Mouse (Mus musculus) embryonic facial prominence, embryonic 13.5 days (tissue): ENCODE measurements at regions not wholly inside any gene's neighbourhood (a gene's known extent, or its start where the extent isn't known, plus 50 kb on each side); places are given as distances from the start of the nearest gene placed in this dataset.

ENCODE experiments used
- ATAC-seq: fragments of 200-750 bp; cut with Nextera tagmentation; 2 replicates; pipeline ENCODE4 v1.8.0; 2017; ENCODE audit warnings: low read depth; ENCODE audit not compliant: insufficient number of reproducible peaks, insufficient read depth, low FRiP score, low TSS enrichment
- H3K27ac ChIP-seq: fragments of 300-500 bp; sonication (generic); 2 replicates; pipeline ENCODE4 v1.5.1; 2015; ENCODE audit warnings: moderate library complexity, mild to moderate bottlenecking, inconsistent platforms
- H3K27me3 ChIP-seq: fragments of 300-500 bp; sonication (generic); 2 replicates; pipeline ENCODE4 v1.6.1; 2015; ENCODE audit warnings: mild to moderate bottlenecking, inconsistent platforms
- H3K36me3 ChIP-seq: fragments of 300-500 bp; sonication (generic); 2 replicates; pipeline ENCODE4 v1.6.1; 2015; ENCODE audit warnings: mild to moderate bottlenecking, inconsistent platforms
- H3K4me1 ChIP-seq: fragments of 300-500 bp; sonication (generic); 2 replicates; pipeline ENCODE4 v1.6.1; 2015; ENCODE audit warnings: inconsistent platforms
- H3K4me2 ChIP-seq: fragments of 300-500 bp; sonication (generic); 2 replicates; pipeline ENCODE4 v1.6.1; 2015; ENCODE audit warnings: moderate library complexity, mild to moderate bottlenecking, inconsistent platforms
- H3K4me3 ChIP-seq: fragments of 300-500 bp; sonication (generic); 2 replicates; pipeline ENCODE4 v1.5.1; 2015; ENCODE audit warnings: mild to moderate bottlenecking, inconsistent platforms
- H3K9ac ChIP-seq: fragments of 300-500 bp; sonication (generic); 2 replicates; pipeline ENCODE4 v1.6.1; 2015; ENCODE audit warnings: mild to moderate bottlenecking, inconsistent platforms
- H3K9me3 ChIP-seq: fragments of 300-500 bp; sonication (generic); 2 replicates; pipeline ENCODE4 v1.6.1; 2016; ENCODE audit warnings: inconsistent platforms
- WGBS: fragments of 180-500 bp; shearing (Covaris S2); methylation state at CpG from one replicate; pipeline ENCODE4 v1.1.7; 2015; ENCODE audit warnings: mixed read lengths; 5-methylcytosine and 5-hydroxymethylcytosine counted together

- no peaks in the 10 kb centered on the region for H3K36me3 ChIP-seq
- no peak overlapping the region for H3K27ac ChIP-seq
- no peaks in the 10 kb centered on the region for H3K4me1 ChIP-seq
- WGBS: 63% methylated on average over 4 of the region's 4 CpGs
- no peaks in the 10 kb centered on the region for H3K27me3 ChIP-seq
- ATAC-seq: no peak
- H3K9ac ChIP-seq: no peak overlapping the region
- H3K4me2 ChIP-seq: no peak overlapping the region
- H3K4me3 ChIP-seq: no peak overlapping the region
- no peaks in the 10 kb centered on the region for H3K9me3 ChIP-seq
Measured at GRCm38 (mm10) chr10:98496254-98496653, 418.0 kb upstream of the Atp2b1 start.

- H3K4me3 ChIP-seq: no peak overlapping the region
- 88% methylated on average over 4 of the region's 4 CpGs for WGBS
- no peak overlapping the region for H3K4me2 ChIP-seq
- H3K4me1 ChIP-seq: no peaks in the 10 kb centered on the region
- H3K9ac ChIP-seq: no peak overlapping the region
- H3K27me3 ChIP-seq: no peaks in the 10 kb centered on the region
- no peak for ATAC-seq
- H3K27ac ChIP-seq: no peak overlapping the region
- H3K36me3 ChIP-seq: no peaks in the 10 kb centered on the region
- H3K9me3 ChIP-seq: no peaks in the 10 kb centered on the region
Measured at GRCm38 (mm10) chr10:98500315-98500714, 413.9 kb upstream of the Atp2b1 start.

DNA sequence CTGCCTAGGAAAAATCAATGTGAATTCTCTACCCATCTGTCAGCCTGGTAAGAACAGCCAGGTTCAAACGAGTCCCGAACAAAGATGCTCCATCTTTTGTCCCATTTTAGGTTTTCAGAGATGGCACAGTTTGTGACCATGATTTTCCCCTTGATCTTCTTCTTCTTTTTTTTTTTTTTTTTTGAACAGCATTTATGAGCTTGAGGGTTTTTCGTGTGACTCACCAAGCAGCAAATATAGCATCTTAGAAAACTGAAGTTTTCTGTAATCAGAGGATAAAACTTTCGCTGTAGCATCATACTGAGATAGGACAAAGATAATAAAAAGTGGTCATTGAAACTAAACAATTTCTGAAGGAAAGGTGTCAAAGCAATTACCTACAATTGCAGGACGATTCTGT, 412.6 kb upstream of the Atp2b1 start:
- Histone ChIP-seq H3K27ac (no peak overlapping the region), H3K36me3 (no peaks in the 10 kb centered on the region), H3K9me3 (no peaks in the 10 kb centered on the region), H3K4me3 (no peak overlapping the region), H3K27me3 (no peaks in the 10 kb centered on the region), H3K4me1 (no peaks in the 10 kb centered on the region), H3K4me2 (no peak overlapping the region), H3K9ac (no peak overlapping the region)
- WGBS: 77% methylated on average over 5 of the region's 5 CpGs
- ATAC-seq: no peak

DNA sequence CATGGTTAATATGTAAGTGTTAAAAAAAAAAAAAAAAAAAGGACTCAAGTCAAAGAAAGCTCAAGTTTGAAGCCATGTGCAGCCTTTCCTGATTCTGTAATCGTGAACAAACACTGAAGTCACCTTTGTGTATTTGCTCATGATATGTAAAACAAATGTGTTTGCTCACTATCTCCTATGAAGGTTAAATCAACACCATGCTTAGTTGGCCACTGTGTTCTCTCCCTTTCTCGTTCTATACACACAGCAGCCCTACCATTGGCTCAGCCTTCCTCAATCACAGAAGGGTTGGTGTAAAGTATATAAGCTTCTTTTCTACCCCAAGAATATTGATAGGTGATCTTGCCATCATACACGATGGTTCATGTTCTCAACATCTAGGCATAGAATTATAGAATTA, 409.7 kb upstream of the Atp2b1 start:
- Histone ChIP-seq H3K27me3 (no peaks in the 10 kb centered on the region), H3K4me1 (no peaks in the 10 kb centered on the region), H3K36me3 (no peaks in the 10 kb centered on the region), H3K27ac (no peak overlapping the region), H3K4me3 (no peak overlapping the region), H3K4me2 (no peak overlapping the region), H3K9me3 (no peaks in the 10 kb centered on the region), H3K9ac (no peak overlapping the region)
- 80% methylated on average over 3 of the region's 3 CpGs for WGBS
- ATAC-seq: no peak

DNA sequence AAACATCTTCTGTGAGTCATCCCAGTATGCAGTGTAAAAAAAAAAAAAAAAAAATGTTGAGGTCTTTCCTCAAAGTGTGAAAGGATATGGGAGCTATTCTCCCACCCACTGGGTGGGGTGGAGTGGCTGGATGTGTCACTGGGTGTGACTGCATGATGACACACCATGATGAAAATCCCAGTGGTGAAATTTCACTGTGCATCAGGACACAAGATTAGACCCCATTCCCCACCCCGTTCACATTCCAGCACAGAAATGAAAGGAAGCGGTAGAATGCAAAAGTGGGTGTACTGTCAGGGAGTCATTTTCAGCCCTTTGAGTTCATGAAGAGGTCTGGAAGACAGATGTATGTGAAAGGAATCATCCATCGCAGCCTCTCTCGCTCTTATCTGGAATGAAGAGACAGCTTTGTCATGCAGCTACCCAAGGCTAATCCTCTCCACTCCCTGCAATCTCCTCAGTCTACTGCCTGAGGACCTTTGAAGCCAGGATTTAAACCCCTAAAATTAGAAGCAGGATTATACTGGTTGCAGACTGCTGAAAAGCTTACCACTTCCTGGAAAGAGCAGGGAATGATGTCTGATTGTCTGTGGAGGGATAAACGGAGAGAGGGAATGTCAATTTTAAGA, 405.6 kb upstream of the Atp2b1 start:
- Histone ChIP-seq H3K4me3 (no peak overlapping the region), H3K9ac (no peak overlapping the region), H3K36me3 (no peaks in the 10 kb centered on the region), H3K27ac (no peak overlapping the region), H3K27me3 (no peaks in the 10 kb centered on the region), H3K4me1 (no peaks in the 10 kb centered on the region), H3K9me3 (no peaks in the 10 kb centered on the region), H3K4me2 (no peak overlapping the region)
- no peak for ATAC-seq
- 28% methylated on average over 5 of the region's 5 CpGs for WGBS

GRCm38 (mm10) chr10:98514836-98515235, 399.4 kb upstream of the Atp2b1 start:
- Histone ChIP-seq H3K36me3 (no peaks in the 10 kb centered on the region), H3K27ac (no peak overlapping the region), H3K4me2 (no peak overlapping the region), H3K9ac (no peak overlapping the region), H3K4me1 (no peaks in the 10 kb centered on the region), H3K27me3 (no peaks in the 10 kb centered on the region), H3K9me3 (no peaks in the 10 kb centered on the region), H3K4me3 (no peak overlapping the region)
- 63% methylated on average over 1 of the region's 1 CpGs for WGBS
- ATAC-seq: no peak

DNA sequence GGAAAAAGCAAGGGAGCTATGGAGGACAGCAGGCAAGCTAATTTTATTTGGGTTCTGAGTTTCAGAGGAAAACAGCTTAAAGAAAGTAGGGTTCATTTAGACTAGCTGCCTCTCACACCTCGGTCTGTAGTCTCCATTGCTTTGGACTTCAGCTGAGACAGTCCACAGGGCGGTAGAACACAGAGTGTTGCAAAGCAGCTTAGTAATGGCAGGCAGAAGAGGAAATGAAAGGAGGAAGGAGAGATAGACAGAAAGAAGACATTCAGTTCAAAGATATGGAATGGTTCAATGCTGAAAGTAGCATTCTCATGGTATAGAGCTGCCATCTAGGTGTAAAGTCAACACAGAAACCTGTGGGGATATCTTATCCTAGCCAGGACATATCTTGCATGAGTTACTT, 396.6 kb upstream of the Atp2b1 start:
- no peaks in the 10 kb centered on the region for H3K27me3 ChIP-seq
- no peak overlapping the region for H3K4me2 ChIP-seq
- ATAC-seq: no peak
- H3K4me1 ChIP-seq: no peaks in the 10 kb centered on the region
- 82% methylated on average over 2 of the region's 2 CpGs for WGBS
- no peaks in the 10 kb centered on the region for H3K9me3 ChIP-seq
- H3K4me3 ChIP-seq: no peak overlapping the region
- no peak overlapping the region for H3K9ac ChIP-seq
- no peaks in the 10 kb centered on the region for H3K36me3 ChIP-seq
- no peak overlapping the region for H3K27ac ChIP-seq

GRCm38 (mm10) chr10:98529565-98529964, 384.6 kb upstream of the Atp2b1 start:
- no peak overlapping the region for H3K4me3 ChIP-seq
- no peak overlapping the region for H3K9ac ChIP-seq
- 87% methylated on average over 4 of the region's 4 CpGs for WGBS
- no peak for ATAC-seq
- no peaks in the 10 kb centered on the region for H3K9me3 ChIP-seq
- no peaks in the 10 kb centered on the region for H3K4me1 ChIP-seq
- H3K4me2 ChIP-seq: no peak overlapping the region
- no peaks in the 10 kb centered on the region for H3K36me3 ChIP-seq
- H3K27ac ChIP-seq: no peak overlapping the region
- H3K27me3 ChIP-seq: no peaks in the 10 kb centered on the region

GRCm38 (mm10) chr10:98531425-98531824, 382.8 kb upstream of the Atp2b1 start:
- H3K4me1 ChIP-seq: no peaks in the 10 kb centered on the region
- H3K4me2 ChIP-seq: no peak overlapping the region
- no peak overlapping the region for H3K9ac ChIP-seq
- H3K9me3 ChIP-seq: no peaks in the 10 kb centered on the region
- H3K27ac ChIP-seq: no peak overlapping the region
- H3K4me3 ChIP-seq: no peak overlapping the region
- 76% methylated on average over 4 of the region's 4 CpGs for WGBS
- no peaks in the 10 kb centered on the region for H3K36me3 ChIP-seq
- ATAC-seq: no peak
- H3K27me3 ChIP-seq: no peaks in the 10 kb centered on the region

DNA sequence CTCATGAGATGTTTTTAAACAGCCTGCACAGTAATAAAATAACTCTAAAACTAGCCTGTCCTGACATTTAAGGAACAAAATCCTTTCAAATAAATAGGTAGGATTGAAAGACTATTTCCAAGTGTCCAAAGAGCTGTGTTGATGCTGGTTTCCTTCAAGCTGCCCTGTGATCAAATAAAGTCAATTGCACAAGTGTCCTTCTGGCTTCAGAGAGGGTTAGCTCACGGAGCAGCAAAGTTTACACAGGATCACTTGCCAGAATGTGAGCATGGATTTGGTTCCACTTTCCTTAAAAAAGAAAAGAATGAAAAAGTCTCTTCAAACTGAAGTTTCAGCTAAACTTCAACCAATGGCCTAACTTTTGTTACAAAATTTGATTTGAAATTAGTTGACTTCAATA, 375.5 kb upstream of the Atp2b1 start:
- no peak for ATAC-seq
- no peak overlapping the region for H3K9ac ChIP-seq
- H3K4me3 ChIP-seq: no peak overlapping the region
- H3K4me1 ChIP-seq: peaks cover 6% of the 10 kb centered on the region; the same call in 1 of the 2 replicates
- H3K36me3 ChIP-seq: no peaks in the 10 kb centered on the region
- no peak overlapping the region for H3K4me2 ChIP-seq
- no peaks in the 10 kb centered on the region for H3K27me3 ChIP-seq
- WGBS: 69% methylated on average over 1 of the region's 1 CpGs
- no peaks in the 10 kb centered on the region for H3K9me3 ChIP-seq
- no peak overlapping the region for H3K27ac ChIP-seq

- no peak overlapping the region for H3K27ac ChIP-seq
- H3K4me1 ChIP-seq: peaks cover 6% of the 10 kb centered on the region; the same call in 1 of the 2 replicates
- H3K36me3 ChIP-seq: no peaks in the 10 kb centered on the region
- H3K27me3 ChIP-seq: no peaks in the 10 kb centered on the region
- H3K4me2 ChIP-seq: no peak overlapping the region
- no peak overlapping the region for H3K9ac ChIP-seq
- H3K4me3 ChIP-seq: no peak overlapping the region
- ATAC-seq: no peak
- H3K9me3 ChIP-seq: no peaks in the 10 kb centered on the region
Measured at GRCm38 (mm10) chr10:98541062-98541461, 373.1 kb upstream of the Atp2b1 start.

DNA sequence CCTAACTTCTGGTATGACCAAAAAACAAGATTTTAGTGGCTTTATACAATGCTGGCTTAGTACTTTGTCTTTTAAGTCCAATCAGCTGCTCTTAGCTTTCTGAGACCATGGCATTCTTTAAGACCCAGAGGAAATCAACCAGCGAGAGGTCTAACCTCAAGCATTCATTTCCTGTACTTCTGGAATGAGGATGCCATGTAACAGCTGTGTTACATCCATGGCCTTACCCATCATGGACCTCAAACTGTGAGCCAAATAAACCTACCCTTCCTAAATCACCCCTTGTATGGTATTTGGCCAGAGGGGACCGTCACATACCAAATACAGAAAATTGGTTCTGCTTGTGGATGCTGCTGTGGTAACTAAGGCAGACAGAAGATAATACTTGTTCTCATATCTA, 372.1 kb upstream of the Atp2b1 start:
- WGBS: 69% methylated on average over 2 of the region's 2 CpGs

More for the DNA sequence above, 372.1 kb upstream of the Atp2b1 start:
- H3K9ac ChIP-seq: no peak overlapping the region
- H3K4me3 ChIP-seq: no peak overlapping the region
- H3K27me3 ChIP-seq: no peaks in the 10 kb centered on the region
- H3K9me3 ChIP-seq: no peaks in the 10 kb centered on the region
- ATAC-seq: no peak
- H3K4me1 ChIP-seq: peaks cover 6% of the 10 kb centered on the region; the same call in 1 of the 2 replicates
- H3K27ac ChIP-seq: no peak overlapping the region
- no peaks in the 10 kb centered on the region for H3K36me3 ChIP-seq
- H3K4me2 ChIP-seq: no peak overlapping the region
